Mouse (Mus musculus): ENCODE measurements at regions not wholly inside any gene's neighbourhood (a gene's known extent, or its start where the extent isn't known, plus 50 kb on each side); places are given as distances from the start of the nearest gene placed in this dataset.

DNA sequence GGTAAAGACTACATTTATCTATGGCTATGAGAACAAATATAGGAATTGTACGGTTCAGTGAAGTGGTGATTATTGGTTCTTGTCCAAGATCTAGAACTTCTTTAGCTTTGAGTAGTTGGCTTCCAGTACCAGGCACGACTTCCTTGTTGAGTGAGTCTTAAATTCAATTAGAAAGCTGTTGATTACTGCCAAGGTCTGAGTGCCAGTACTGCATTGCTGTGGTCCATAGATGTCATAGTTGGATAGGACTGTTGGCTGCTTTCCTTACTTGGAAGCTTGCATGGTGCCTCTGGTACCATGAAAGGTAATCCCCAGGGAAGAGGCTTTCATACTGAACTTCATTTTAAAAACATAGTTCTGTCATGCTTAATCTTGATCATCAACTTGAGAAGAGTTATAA is 559.9 kb upstream of the Fam160b2 start:
- TF ChIP-seq CTCF (IDR thresholded peaks at IDR 0.05; ENCODE audit: borderline replicate concordance, extremely low read depth, insufficient read depth, insufficient read length): no peak
- TF ChIP-seq POLR2A (IDR thresholded peaks at IDR 0.05; ENCODE audit: borderline replicate concordance, extremely low read depth, insufficient read depth, insufficient read length, poor library complexity, severe bottlenecking): no peak

Data from brain, embryonic 14.5 days (tissue).